Mouse (Mus musculus) erythroblast, embryonic 14.5 days (primary cell): ENCODE measurements around the gene Apba1.

Source experiments
- GATA1 ChIP-seq: IDR thresholded peaks from 2 replicates; pipeline ENCODE4 v1.6.1; 2012; ENCODE audit warnings: low read length, inconsistent platforms, mixed read lengths
- TAL1 ChIP-seq: IDR thresholded peaks from 3 replicates; pipeline ENCODE4 v1.6.1; 2012; ENCODE audit warnings: low read length, inconsistent platforms, mixed read lengths

- TF ChIP-seq GATA1 (no peak), TAL1 (no peak)
These were observed 35.8 kb downstream of the Apba1 start for GRCm38 (mm10) chr19:23794491-23794890.
